Mouse (Mus musculus) cerebellum, adult 2 months (tissue): ENCODE data around the gene Nelfb.

Source experiments
- CTCF ChIP-seq: fragments of 200-500 bp; IDR thresholded peaks from 2 replicates; pipeline ENCODE4 v1.5.1; 2011; ENCODE audit warnings: low read depth, mild to moderate bottlenecking, control low read depth, low read length, moderate library complexity, borderline replicate concordance; ENCODE audit not compliant: insufficient read depth
- POLR2A ChIP-seq: fragments of 200-500 bp; IDR thresholded peaks from 2 replicates; pipeline ENCODE4 v1.6.1; 2011; ENCODE audit warnings: low read length, control low read depth, borderline replicate concordance; ENCODE audit not compliant: insufficient read depth

DNA sequence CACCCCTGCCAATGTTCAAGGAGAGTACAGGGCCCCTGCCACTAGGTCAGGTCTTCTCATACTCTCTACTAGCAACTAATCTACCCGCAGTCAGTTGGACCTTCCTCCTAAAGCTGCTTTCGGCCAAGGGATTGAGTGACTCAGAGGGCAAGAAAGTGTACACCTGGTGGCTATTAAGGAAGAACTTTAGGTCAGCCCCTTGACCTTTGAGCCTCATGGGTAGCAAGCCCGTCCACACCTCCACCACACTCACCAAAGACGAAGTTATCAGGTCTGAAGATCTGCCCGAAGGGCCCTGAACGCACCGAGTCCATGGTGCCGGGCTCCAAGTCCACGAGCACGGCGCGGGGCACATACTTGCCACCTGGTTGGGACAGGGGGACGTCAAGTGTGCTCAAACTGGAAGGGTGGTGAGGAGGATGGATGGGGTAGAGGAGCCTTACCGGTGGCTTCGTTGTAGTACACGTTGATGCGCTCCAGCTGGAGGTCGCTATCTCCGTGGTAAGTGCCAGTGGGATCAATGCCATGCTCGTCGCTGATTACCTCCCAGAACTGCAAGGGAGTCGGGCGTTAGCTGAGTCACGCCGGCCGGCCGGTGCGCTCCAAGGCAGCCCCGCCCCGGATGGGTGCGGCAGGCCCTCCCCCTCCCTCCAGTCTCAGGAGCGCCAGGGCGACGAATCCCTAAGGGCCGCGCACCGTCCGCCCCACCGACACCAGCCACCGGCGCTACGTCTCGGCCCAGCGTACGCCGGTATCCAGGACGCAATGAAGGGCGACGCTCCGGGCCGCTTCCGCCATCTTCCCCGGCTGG is 12.6 kb upstream of the Nelfb start:
- TF ChIP-seq CTCF, result no peak
- no peak for TF ChIP-seq POLR2A
